Mouse (Mus musculus): ENCODE results near the gene Cth.

Cth gene

GRCm38 (mm10) chr3:157924692-157925328, at the start of gene Cth:
Gene Cth, minus strand, starts transcription at chr3:157925077.
- no peak for TF ChIP-seq GATA4 (IDR thresholded peaks at IDR 0.05; ENCODE audit: insufficient replicate concordance, low read length)

- TF ChIP-seq GATA4 (IDR thresholded peaks at IDR 0.05; ENCODE audit: insufficient replicate concordance, low read length) = no peak
Observed at GRCm38 (mm10) chr3:157973236-157973635, 48.4 kb upstream of the Cth start.

GRCm38 (mm10) chr3:157971151-157971550, 46.3 kb upstream of the Cth start:
- no peak for TF ChIP-seq GATA4 (IDR thresholded peaks at IDR 0.05; ENCODE audit: insufficient replicate concordance, low read length)

- TF ChIP-seq GATA4 (IDR thresholded peaks at IDR 0.05; ENCODE audit: insufficient replicate concordance, low read length) = peak; percentile 79; the same call in 1 of the 2 replicates
Observed at GRCm38 (mm10) chr3:157957320-157957719, 32.4 kb upstream of the Cth start.

GRCm38 (mm10) chr3:157956201-157956600, 31.3 kb upstream of the Cth start:
- no peak for TF ChIP-seq GATA4 (IDR thresholded peaks at IDR 0.05; ENCODE audit: insufficient replicate concordance, low read length)

- TF ChIP-seq GATA4 (IDR thresholded peaks at IDR 0.05; ENCODE audit: insufficient replicate concordance, low read length) = no peak
Observed at GRCm38 (mm10) chr3:157955466-157955865, 30.6 kb upstream of the Cth start.

GRCm38 (mm10) chr3:157952716-157953115, 27.8 kb upstream of the Cth start:
- TF ChIP-seq GATA4 (IDR thresholded peaks at IDR 0.05; ENCODE audit: insufficient replicate concordance, low read length) = no peak

GRCm38 (mm10) chr3:157947383-157948280, 22.8 kb upstream of the Cth start:
- no peak for TF ChIP-seq GATA4 (IDR thresholded peaks at IDR 0.05; ENCODE audit: insufficient replicate concordance, low read length)

- no peak for TF ChIP-seq GATA4 (IDR thresholded peaks at IDR 0.05; ENCODE audit: insufficient replicate concordance, low read length)
Observed at GRCm38 (mm10) chr3:157946843-157947358, 22.0 kb upstream of the Cth start, which contains the start of gene Ankrd13c. Gene Ankrd13c, plus strand, starts transcription at chr3:157947239.

GRCm38 (mm10) chr3:157938585-157938984, 13.7 kb upstream of the Cth start:
- TF ChIP-seq GATA4 (IDR thresholded peaks at IDR 0.05; ENCODE audit: insufficient replicate concordance, low read length) = no peak

GRCm38 (mm10) chr3:157934301-157934823, 9.5 kb upstream of the Cth start:
- TF ChIP-seq GATA4 (IDR thresholded peaks at IDR 0.05; ENCODE audit: insufficient replicate concordance, low read length) = no peak

GRCm38 (mm10) chr3:157932074-157932473, 7.2 kb upstream of the Cth start:
- no peak for TF ChIP-seq GATA4 (IDR thresholded peaks at IDR 0.05; ENCODE audit: insufficient replicate concordance, low read length)

GRCm38 (mm10) chr3:157931592-157931991, 6.7 kb upstream of the Cth start:
- no peak for TF ChIP-seq GATA4 (IDR thresholded peaks at IDR 0.05; ENCODE audit: insufficient replicate concordance, low read length)

- TF ChIP-seq GATA4 (IDR thresholded peaks at IDR 0.05; ENCODE audit: insufficient replicate concordance, low read length) = no peak
Observed at GRCm38 (mm10) chr3:157929417-157929816, 4.5 kb upstream of the Cth start.

- TF ChIP-seq GATA4 (IDR thresholded peaks at IDR 0.05; ENCODE audit: insufficient replicate concordance, low read length) = no peak
Observed at GRCm38 (mm10) chr3:157928731-157929130, 3.9 kb upstream of the Cth start.

GRCm38 (mm10) chr3:157926761-157927160, 1.9 kb upstream of the Cth start:
- TF ChIP-seq GATA4 (IDR thresholded peaks at IDR 0.05; ENCODE audit: insufficient replicate concordance, low read length) = no peak

Measured in liver, adult (tissue).